Mouse (Mus musculus): ENCODE data around the gene Hba-x. TPM values are rescaled to one million over a fixed set of nuclear protein-coding genes. Genes with fewer than 3 reads are reported as not detected.
"Not testable (repeated sequence)": the region's sequence is repeated elsewhere in the genome, so short reads cannot be mapped to it uniquely, and the experiment has no call there.

The Hba-x gene
- polyA plus RNA-seq, 1 experiment from 2014 or later, result 2,433 TPM

- 66% methylated on average over 20 of the region's 21 CpGs for WGBS
- H3K4me2 ChIP-seq (ENCODE audit: low read depth), result no peak overlapping the region
- H3K27me3 ChIP-seq (ENCODE audit: control insufficient read depth, insufficient read depth, low read length), result peaks cover 2% of the 10 kb centered on the region; the same call in 1 of the 2 replicates
- H3K4me3 ChIP-seq (ENCODE audit: low read depth, low read length), result no peak overlapping the region
- no peak overlapping the region for H3K9ac ChIP-seq (ENCODE audit: low read length)
- 0 out of 2 replicates have a peak overlapping the region, but pooled peaks have one; percentile 34 for H3K27ac ChIP-seq (ENCODE audit: low read depth, low read length)
- no peak for ATAC-seq (ENCODE audit: insufficient read depth, low FRiP score, low TSS enrichment)
- H3K9me3 ChIP-seq (ENCODE audit: control insufficient read depth, low read length), result no peaks in the 10 kb centered on the region
- no peaks in the 10 kb centered on the region for H3K4me1 ChIP-seq (ENCODE audit: control insufficient read depth, insufficient read depth, low read length)
- DNase-seq (ENCODE audit: low spot score), result no peak
- H3K36me3 ChIP-seq (ENCODE audit: control insufficient read depth, insufficient read depth, low read length), result no peaks in the 10 kb centered on the region
Measured at GRCm38 (mm10) chr11:32277736-32278457, 1.7 kb downstream of the Hba-x start.

DNA sequence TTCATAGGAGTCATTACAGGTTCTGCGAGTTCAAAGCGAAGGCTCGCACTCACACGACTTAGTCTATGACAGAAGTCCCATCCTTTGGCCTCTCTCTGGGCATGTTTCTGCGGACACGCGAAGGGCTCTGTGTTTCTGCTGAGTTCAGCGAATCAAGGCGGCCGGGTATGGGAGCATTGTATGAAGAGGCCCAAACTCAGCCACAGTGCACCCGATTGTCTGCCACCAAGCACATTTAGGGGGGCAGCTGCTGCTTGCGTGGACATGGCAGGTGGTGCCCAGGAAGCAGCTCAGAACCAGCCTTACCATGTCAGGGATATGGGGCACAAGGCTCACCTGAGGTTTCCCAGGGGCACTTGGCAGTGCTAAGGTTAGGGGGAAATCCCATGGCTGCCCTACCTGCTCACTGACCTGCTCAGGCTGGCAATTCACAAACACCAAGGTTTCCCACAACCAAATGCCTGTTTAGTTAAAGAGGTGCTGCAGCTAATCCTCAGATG, 2.3 kb downstream of the Hba-x start:
- no peak overlapping the region for H3K27ac ChIP-seq (ENCODE audit: low read depth, low read length)
- H3K9ac ChIP-seq (ENCODE audit: low read length), result no peak overlapping the region
- ATAC-seq (ENCODE audit: insufficient read depth, low FRiP score, low TSS enrichment), result no peak
- H3K4me1 ChIP-seq (ENCODE audit: control insufficient read depth, insufficient read depth, low read length), result no peaks in the 10 kb centered on the region
- 85% methylated on average over 12 of the region's 12 CpGs for WGBS
- no peak overlapping the region for H3K4me2 ChIP-seq (ENCODE audit: low read depth)
- no peaks in the 10 kb centered on the region for H3K9me3 ChIP-seq (ENCODE audit: control insufficient read depth, low read length)
- peaks cover 2% of the 10 kb centered on the region; the same call in 1 of the 2 replicates for H3K27me3 ChIP-seq (ENCODE audit: control insufficient read depth, insufficient read depth, low read length)
- no peak for DNase-seq (ENCODE audit: low spot score)
- no peaks in the 10 kb centered on the region for H3K36me3 ChIP-seq (ENCODE audit: control insufficient read depth, insufficient read depth, low read length)
- H3K4me3 ChIP-seq (ENCODE audit: low read depth, low read length), result no peak overlapping the region

DNA sequence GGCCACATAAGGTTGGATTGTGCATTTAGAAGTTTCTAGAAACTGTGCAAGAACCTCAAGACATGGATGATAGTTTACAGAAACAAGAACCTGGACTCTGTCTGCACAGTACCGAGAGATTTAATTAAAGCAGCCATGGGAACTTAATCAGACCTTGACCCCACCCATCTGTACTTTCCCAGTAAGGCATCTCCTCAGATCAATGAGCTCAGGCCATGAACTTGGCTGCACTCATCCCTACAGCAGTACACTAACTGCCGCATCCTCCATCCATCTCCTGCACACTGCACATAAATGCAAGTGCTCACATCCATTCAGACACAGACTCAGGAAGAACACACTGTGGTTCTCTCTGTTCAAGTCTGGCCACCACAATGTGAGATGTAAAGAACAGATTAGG, 4.4 kb downstream of the Hba-x start:
- no peak overlapping the region for H3K4me2 ChIP-seq (ENCODE audit: low read depth)
- 85% methylated on average over 2 of the region's 2 CpGs for WGBS
- no peaks in the 10 kb centered on the region for H3K36me3 ChIP-seq (ENCODE audit: control insufficient read depth, insufficient read depth, low read length)

DNA sequence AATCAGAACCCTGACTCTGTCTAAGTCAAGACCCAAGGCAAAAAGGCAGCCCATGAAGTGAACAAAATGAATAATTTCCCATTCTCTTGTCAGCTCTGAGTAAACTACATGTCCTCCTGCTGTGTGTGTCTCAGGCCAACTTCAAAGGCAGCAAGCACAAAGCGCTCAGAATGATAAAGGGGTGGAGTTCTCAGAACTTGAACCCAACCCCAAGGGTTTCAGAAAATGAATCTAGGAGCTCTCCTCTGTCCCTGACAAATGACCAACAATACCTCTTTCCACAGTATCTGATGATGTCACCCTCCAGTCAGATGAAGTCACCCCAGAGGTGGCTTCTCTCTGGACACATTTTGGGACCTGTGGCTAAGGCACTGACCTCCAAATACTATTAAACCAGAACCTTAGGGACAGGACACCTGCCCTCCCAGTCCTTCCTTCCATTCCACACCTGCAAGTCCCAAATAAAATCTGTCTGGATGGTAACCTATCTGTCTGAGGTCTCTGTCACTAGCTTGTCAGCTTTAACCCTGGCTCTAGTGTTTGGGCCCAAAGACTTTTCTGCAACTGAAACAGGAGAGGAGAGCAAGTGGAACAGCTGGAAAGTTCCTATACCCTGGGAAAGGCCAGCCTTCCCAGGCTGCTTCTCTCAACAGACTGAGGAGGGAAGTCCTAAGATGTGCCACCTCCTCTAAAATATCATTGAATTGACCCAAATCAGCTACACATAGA, 5.4 kb downstream of the Hba-x start:
- Histone ChIP-seq H3K9ac (ENCODE audit: low read length) (no peak overlapping the region), H3K36me3 (ENCODE audit: control insufficient read depth, insufficient read depth, low read length) (no peaks in the 10 kb centered on the region), H3K4me1 (ENCODE audit: control insufficient read depth, insufficient read depth, low read length) (no peaks in the 10 kb centered on the region), H3K27me3 (ENCODE audit: control insufficient read depth, insufficient read depth, low read length) (peaks cover 2% of the 10 kb centered on the region; the same call in 1 of the 2 replicates), H3K4me2 (ENCODE audit: low read depth) (no peak overlapping the region), H3K27ac (ENCODE audit: low read depth, low read length) (no peak overlapping the region), H3K4me3 (ENCODE audit: low read depth, low read length) (no peak overlapping the region), H3K9me3 (ENCODE audit: control insufficient read depth, low read length) (no peaks in the 10 kb centered on the region)
- 75% methylated on average over 1 of the region's 1 CpGs for WGBS
- no peak for ATAC-seq (ENCODE audit: insufficient read depth, low FRiP score, low TSS enrichment)
- DNase-seq (ENCODE audit: low spot score), result no peak

More for the DNA sequence above, 4.4 kb downstream of the Hba-x start:
- no peak overlapping the region for H3K9ac ChIP-seq (ENCODE audit: low read length)
- peaks cover 2% of the 10 kb centered on the region; the same call in 1 of the 2 replicates for H3K27me3 ChIP-seq (ENCODE audit: control insufficient read depth, insufficient read depth, low read length)
- H3K9me3 ChIP-seq (ENCODE audit: control insufficient read depth, low read length), result no peaks in the 10 kb centered on the region
- no peak overlapping the region for H3K4me3 ChIP-seq (ENCODE audit: low read depth, low read length)
- H3K27ac ChIP-seq (ENCODE audit: low read depth, low read length), result no peak overlapping the region
- no peaks in the 10 kb centered on the region for H3K4me1 ChIP-seq (ENCODE audit: control insufficient read depth, insufficient read depth, low read length)
- no peak for ATAC-seq (ENCODE audit: insufficient read depth, low FRiP score, low TSS enrichment)
- DNase-seq (ENCODE audit: low spot score), result no peak

DNA sequence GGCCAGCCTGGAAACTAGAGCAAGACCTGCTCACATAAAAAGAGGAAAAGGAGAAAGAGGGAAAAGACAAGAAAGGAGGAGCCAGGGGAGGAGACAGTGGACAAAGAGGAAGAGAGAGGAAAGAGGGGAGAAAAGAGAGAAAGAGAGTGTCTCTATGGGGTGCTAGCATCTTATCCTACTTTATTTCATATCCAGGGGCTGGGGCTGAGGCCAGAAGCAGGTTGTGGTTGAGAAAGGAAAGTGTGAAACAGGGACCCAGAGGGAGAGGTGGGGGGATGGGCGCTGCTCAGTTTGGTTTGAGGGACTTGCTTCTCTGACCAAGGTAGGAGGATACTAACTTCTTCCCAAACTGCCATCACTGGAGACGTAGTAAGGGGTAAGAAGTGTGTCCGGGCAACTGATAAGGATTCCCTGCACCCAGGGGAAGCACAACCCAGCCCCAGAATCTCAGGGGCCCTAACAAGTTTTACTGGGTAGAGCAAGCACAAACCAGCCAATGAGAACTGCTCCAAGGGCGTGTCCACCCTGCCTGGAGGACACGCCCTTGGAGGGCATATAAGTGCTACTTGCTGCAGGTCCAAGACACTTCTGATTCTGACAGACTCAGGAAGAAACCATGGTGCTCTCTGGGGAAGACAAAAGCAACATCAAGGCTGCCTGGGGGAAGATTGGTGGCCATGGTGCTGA, 7.0 kb downstream of the Hba-x start, which contains the start of gene Hba-a1:
Hba-a1 (plus strand) TSS at position 421 of the 687 bp plus-strand sequence.
- H3K4me3 ChIP-seq (ENCODE audit: low read depth, low read length); DNase-seq (ENCODE audit: low spot score); H3K4me1 ChIP-seq (ENCODE audit: control insufficient read depth, insufficient read depth, low read length); H3K27me3 ChIP-seq (ENCODE audit: control insufficient read depth, insufficient read depth, low read length); H3K9ac ChIP-seq (ENCODE audit: low read length); H3K27ac ChIP-seq (ENCODE audit: low read depth, low read length); H3K9me3 ChIP-seq (ENCODE audit: control insufficient read depth, low read length); H3K4me2 ChIP-seq (ENCODE audit: low read depth); ATAC-seq (ENCODE audit: insufficient read depth, low FRiP score, low TSS enrichment); H3K36me3 ChIP-seq (ENCODE audit: control insufficient read depth, insufficient read depth, low read length): not testable (repeated sequence)
- 50% methylated on average over 1 of the region's 5 CpGs for WGBS

GRCm38 (mm10) chr11:32284582-32284981, 8.4 kb downstream of the Hba-x start:
- H3K4me3 ChIP-seq (ENCODE audit: low read depth, low read length); DNase-seq (ENCODE audit: low spot score); H3K36me3 ChIP-seq (ENCODE audit: control insufficient read depth, insufficient read depth, low read length); H3K4me2 ChIP-seq (ENCODE audit: low read depth); ATAC-seq (ENCODE audit: insufficient read depth, low FRiP score, low TSS enrichment); H3K27me3 ChIP-seq (ENCODE audit: control insufficient read depth, insufficient read depth, low read length); H3K4me1 ChIP-seq (ENCODE audit: control insufficient read depth, insufficient read depth, low read length); H3K9me3 ChIP-seq (ENCODE audit: control insufficient read depth, low read length); H3K9ac ChIP-seq (ENCODE audit: low read length); H3K27ac ChIP-seq (ENCODE audit: low read depth, low read length): not testable (repeated sequence)
- WGBS, result 53% methylated on average over 2 of the region's 2 CpGs

DNA sequence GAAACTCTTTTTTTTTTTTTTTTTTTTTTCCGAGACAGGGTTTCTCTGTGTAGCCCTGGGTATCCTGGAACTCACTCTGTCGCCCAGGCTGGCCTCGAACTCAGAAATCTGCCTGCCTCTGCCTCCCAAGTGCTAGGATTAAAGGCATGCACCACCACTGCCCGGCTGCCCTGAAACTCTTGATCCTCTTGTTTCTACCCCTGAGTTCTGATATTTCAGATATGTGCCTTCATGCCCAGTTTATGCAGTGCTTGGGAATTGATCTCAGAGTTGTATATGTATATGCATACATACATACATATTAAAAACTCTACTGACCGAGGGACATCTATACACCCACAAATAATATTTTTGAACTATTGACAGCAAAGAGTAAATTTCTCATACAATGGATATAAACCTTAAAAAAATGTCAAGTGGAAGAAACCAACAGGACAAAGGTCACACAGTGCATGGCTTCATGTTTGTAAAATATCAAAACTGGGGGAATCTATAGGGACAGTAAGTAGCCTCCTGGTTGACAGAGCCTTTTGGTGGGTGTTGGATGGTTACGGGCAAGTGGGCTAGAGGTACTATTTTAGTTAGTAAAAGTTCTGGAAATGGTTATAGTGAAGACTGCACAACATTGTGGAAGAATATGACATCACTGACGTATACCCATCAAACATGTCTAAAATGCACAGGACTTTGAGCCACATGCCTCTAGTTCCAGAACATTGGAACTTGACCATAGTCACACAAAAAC, 9.0 kb downstream of the Hba-x start:
- no peaks in the 10 kb centered on the region for H3K4me1 ChIP-seq (ENCODE audit: control insufficient read depth, insufficient read depth, low read length)
- H3K4me2 ChIP-seq (ENCODE audit: low read depth), result no peak overlapping the region
- H3K27ac ChIP-seq (ENCODE audit: low read depth, low read length), result no peak overlapping the region
- no peaks in the 10 kb centered on the region for H3K27me3 ChIP-seq (ENCODE audit: control insufficient read depth, insufficient read depth, low read length)
- 83% methylated on average over 7 of the region's 7 CpGs for WGBS
- H3K4me3 ChIP-seq (ENCODE audit: low read depth, low read length), result no peak overlapping the region
- no peaks in the 10 kb centered on the region for H3K36me3 ChIP-seq (ENCODE audit: control insufficient read depth, insufficient read depth, low read length)
- H3K9me3 ChIP-seq (ENCODE audit: control insufficient read depth, low read length), result no peaks in the 10 kb centered on the region
- H3K9ac ChIP-seq (ENCODE audit: low read length), result no peak overlapping the region
- no peak for ATAC-seq (ENCODE audit: insufficient read depth, low FRiP score, low TSS enrichment)
- DNase-seq (ENCODE audit: low spot score), result no peak

DNA sequence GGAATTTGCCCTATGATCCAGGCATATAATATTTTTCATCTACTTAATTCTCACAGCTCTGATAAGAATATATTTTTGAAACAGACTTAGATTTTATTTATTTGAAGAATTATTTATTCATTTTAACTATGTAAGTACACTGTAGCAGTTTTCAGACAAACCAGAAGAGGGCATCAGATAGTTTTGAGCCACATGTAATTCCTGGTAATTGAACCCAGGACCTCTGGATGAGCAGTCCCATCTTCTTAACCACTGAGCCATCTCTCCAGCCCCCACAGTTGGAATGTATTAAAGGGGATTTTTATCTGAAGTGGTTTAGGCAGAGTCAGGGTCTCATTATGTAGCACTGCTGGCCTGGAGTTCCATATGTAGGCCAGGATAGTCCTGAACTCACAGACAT, 9.7 kb downstream of the Hba-x start:
- not testable (repeated sequence) for H3K4me2 ChIP-seq (ENCODE audit: low read depth); H3K4me1 ChIP-seq (ENCODE audit: control insufficient read depth, insufficient read depth, low read length); H3K27me3 ChIP-seq (ENCODE audit: control insufficient read depth, insufficient read depth, low read length); ATAC-seq (ENCODE audit: insufficient read depth, low FRiP score, low TSS enrichment); DNase-seq (ENCODE audit: low spot score); H3K4me3 ChIP-seq (ENCODE audit: low read depth, low read length); H3K9ac ChIP-seq (ENCODE audit: low read length); H3K9me3 ChIP-seq (ENCODE audit: control insufficient read depth, low read length); H3K36me3 ChIP-seq (ENCODE audit: control insufficient read depth, insufficient read depth, low read length); H3K27ac ChIP-seq (ENCODE audit: low read depth, low read length)

Data from neural tube, embryonic 11.5 days (tissue).